Mouse (Mus musculus) liver, embryonic 14.5 days (tissue): ENCODE results near the gene Hoxb2.

ENCODE experiments used
- CTCF ChIP-seq: IDR thresholded peaks from 2 replicates; pipeline ENCODE4 v1.5.1; 2016; ENCODE audit warnings: antibody characterized with exemption, low read depth, control low read depth
- EP300 ChIP-seq: IDR thresholded peaks from 2 replicates; pipeline ENCODE4 v1.6.1; 2016; ENCODE audit warnings: antibody characterized with exemption, low read depth

GRCm38 (mm10) chr11:96317608-96318367 lies 32.5 kb upstream of the Hoxb2 start, which contains the start of gene Hoxb4:
- no peak for TF ChIP-seq CTCF
- TF ChIP-seq EP300: no peak
